Mouse (Mus musculus) forebrain, embryonic 14.5 days (tissue): ENCODE measurements around the gene Pde11a. TPM values are rescaled to one million over a fixed set of nuclear protein-coding genes. Genes with fewer than 3 reads are reported as not detected.
A peak's percentile ranks its signal among the peaks of the same experiment; 100 is the strongest.

Experiments used
- ATAC-seq: fragments of 200-750 bp; cut with Nextera tagmentation; 2 replicates; pipeline ENCODE4 v1.8.0; 2017; ENCODE audit warnings: mild to moderate bottlenecking, moderate library complexity
- DNase-seq: peaks from one replicate; pipeline ENCODE4 v3.0.0-alpha.2; 2015; ENCODE audit warnings: low spot score
- H3K27ac ChIP-seq: fragments of 300-500 bp; sonication (generic); 2 replicates; pipeline ENCODE4 v1.5.1; 2014; ENCODE audit warnings: low read depth, mild to moderate bottlenecking, control low read depth, low read length, moderate library complexity
- H3K27me3 ChIP-seq: fragments of 300-500 bp; sonication (generic); replicated peaks from 2 replicates; pipeline ENCODE4 v1.6.1; 2014; ENCODE audit warnings: low read length, control low read depth, mixed read lengths; ENCODE audit not compliant: control insufficient read depth, insufficient read depth
- H3K36me3 ChIP-seq: fragments of 300-500 bp; sonication (generic); 2 replicates; pipeline ENCODE4 v1.6.1; 2014; ENCODE audit warnings: low read length, control low read depth; ENCODE audit not compliant: control insufficient read depth, insufficient read depth
- H3K4me1 ChIP-seq: fragments of 300-500 bp; sonication (generic); 2 replicates; pipeline ENCODE4 v1.6.1; 2014; ENCODE audit warnings: antibody characterized with exemption, low read length, control low read depth; ENCODE audit not compliant: control insufficient read depth, insufficient read depth
- H3K4me2 ChIP-seq: fragments of 300-500 bp; sonication (generic); 2 replicates; pipeline ENCODE4 v1.6.1; 2014; ENCODE audit warnings: mild to moderate bottlenecking, control low read depth, low read length
- H3K4me3 ChIP-seq: fragments of 300-500 bp; sonication (generic); 2 replicates; pipeline ENCODE4 v1.5.1; 2014; ENCODE audit warnings: low read depth, low read length, control low read depth
- H3K9ac ChIP-seq: fragments of 300-500 bp; sonication (generic); 2 replicates; pipeline ENCODE4 v1.6.1; 2014; ENCODE audit warnings: mild to moderate bottlenecking, low read length, control low read depth, moderate library complexity
- H3K9me3 ChIP-seq: fragments of 300-500 bp; sonication (generic); replicated peaks from 2 replicates; pipeline ENCODE4 v1.6.1; 2016; ENCODE audit warnings: low read length, control low read depth, mixed read lengths; ENCODE audit not compliant: control insufficient read depth
- WGBS: fragments of 180-500 bp; shearing (Covaris S2); extraction: QIAGEN DNeasy Blood & Tissue Kit; methylation state at CpG from one replicate; pipeline ENCODE4 v1.1.7; 2014; 5-methylcytosine and 5-hydroxymethylcytosine counted together
- polyA plus RNA-seq: library from polyadenylated mRNA; unstranded; fragments of >200 nt; fragmentation: Nextera tagmentation; extraction: Ambion mirVana; gene quantifications from 2 replicates; pipeline ENCODE4 v1.2.1, GENCODE M21; 2014

The Pde11a gene
- polyA plus RNA-seq, 1 experiment from 2014 or later, result 0.14 TPM

DNA sequence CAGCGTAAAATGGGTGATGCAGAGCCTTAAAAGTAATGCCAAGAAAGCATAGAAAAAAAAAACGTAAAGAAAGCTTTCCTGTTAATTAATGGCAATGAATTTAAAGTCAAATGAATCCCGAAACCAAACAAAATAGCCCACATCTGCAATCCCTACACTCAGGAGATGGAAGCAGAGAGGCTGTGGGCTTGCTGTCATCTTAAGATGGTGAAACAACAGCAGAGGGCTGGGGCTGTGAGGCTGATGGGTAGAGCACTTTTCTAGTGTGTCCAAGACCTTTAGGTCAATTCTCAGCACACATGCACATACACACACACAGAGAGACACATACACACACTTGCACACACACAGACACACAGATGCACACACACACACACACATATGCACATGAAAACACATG lies 12.4 kb downstream of the Pde11a start:
- no peaks in the 10 kb centered on the region for H3K27me3 ChIP-seq
- WGBS, result 90% methylated on average over 3 of the region's 3 CpGs
- no peaks in the 10 kb centered on the region for H3K36me3 ChIP-seq
- H3K9me3 ChIP-seq, result no peaks in the 10 kb centered on the region
- H3K27ac ChIP-seq, result no peak overlapping the region
- no peaks in the 10 kb centered on the region for H3K4me1 ChIP-seq
- H3K4me3 ChIP-seq, result no peak overlapping the region
- no peak overlapping the region for H3K4me2 ChIP-seq
- ATAC-seq (no peak), DNase-seq (no peak)
- no peak overlapping the region for H3K9ac ChIP-seq

DNA sequence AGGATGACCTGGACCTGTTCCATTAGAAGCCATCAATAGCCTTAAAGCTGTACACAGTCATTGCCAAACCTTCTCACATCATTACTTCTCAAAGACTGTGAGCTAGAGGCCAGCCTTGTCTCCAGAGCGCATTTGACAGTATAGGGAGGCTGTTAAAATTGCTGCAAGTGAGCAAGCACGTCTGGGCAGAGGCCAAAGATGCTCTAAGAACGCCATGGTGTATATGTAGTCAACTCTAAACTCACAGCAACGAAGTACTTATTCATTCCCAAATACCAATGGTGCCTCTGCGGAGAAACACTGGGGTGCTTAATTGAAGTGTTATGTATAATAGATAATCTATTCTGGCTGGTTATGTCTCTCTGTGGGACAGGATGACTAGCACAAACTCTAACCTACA lies 14.1 kb downstream of the Pde11a start:
- Histone ChIP-seq H3K4me2 (no peak overlapping the region), H3K9me3 (no peaks in the 10 kb centered on the region), H3K27ac (no peak overlapping the region), H3K4me3 (no peak overlapping the region), H3K4me1 (no peaks in the 10 kb centered on the region), H3K9ac (no peak overlapping the region), H3K27me3 (no peaks in the 10 kb centered on the region), H3K36me3 (no peaks in the 10 kb centered on the region)
- ATAC-seq, result no peak
- no peak for DNase-seq
- WGBS, result 80% methylated on average over 5 of the region's 5 CpGs

DNA sequence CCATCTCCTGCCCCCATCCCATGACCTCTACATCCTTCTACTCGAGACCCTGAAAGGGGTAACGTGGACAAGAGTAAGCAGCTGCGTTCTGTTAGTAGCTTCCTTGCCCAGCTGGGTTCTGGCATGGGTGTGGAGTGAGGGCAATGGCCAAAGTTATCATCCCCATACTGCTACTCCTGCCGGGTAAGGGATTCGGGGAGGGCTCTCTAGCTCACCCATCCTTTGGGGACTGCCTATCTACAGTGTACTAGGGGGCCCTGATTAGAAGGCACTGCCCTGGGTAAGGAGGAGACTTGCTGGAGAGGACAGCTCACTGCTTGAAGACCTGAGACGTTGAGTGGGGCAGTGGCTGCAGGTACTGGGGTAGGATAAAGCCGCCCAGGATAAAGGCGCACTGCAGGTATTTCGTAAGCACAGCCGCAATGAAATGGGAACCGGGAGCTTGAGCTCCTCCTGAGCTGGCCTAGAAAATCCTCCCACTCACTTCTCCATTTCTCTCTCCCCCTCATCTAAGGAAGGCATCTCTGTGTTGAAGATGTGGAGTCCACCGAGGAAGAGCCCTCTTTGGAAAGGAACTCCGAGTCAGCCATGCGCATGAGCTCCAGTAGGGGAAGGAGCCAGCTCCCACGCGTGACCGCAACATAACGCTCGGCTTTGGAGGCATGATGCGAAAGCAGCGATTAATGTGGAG lies 15.2 kb downstream of the Pde11a start:
- H3K27me3 ChIP-seq, result no peaks in the 10 kb centered on the region
- H3K36me3 ChIP-seq, result no peaks in the 10 kb centered on the region
- H3K9me3 ChIP-seq, result no peaks in the 10 kb centered on the region
- no peak overlapping the region for H3K9ac ChIP-seq
- WGBS, result 85% methylated on average over 21 of the region's 21 CpGs
- no peak overlapping the region for H3K4me2 ChIP-seq
- ATAC-seq, result no peak
- H3K27ac ChIP-seq, result no peak overlapping the region
- H3K4me3 ChIP-seq, result no peak overlapping the region
- no peak for DNase-seq
- no peaks in the 10 kb centered on the region for H3K4me1 ChIP-seq

DNA sequence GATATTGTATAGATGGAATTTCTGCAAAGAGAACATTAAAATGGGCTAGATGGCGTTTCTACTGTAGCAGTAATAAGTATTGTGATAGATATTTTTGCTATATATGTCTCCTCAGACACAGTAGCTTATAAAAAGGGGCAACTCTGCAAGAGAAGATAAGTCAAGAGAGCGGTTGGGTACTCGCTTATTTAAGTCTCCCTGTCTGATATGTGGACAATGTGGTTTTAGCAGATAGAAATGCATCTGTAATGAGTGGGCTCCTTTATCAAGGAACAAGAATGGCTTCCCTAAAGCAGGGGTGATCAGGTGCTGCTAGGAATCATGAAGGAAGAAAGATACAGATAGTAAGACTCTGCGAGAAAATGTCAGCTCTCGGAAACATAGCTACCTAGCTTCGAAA lies 18.2 kb downstream of the Pde11a start:
- 77% methylated on average over 6 of the region's 6 CpGs for WGBS
- ATAC-seq (no peak), DNase-seq (no peak)
- Histone ChIP-seq H3K27me3 (no peaks in the 10 kb centered on the region), H3K4me1 (no peaks in the 10 kb centered on the region), H3K9me3 (no peaks in the 10 kb centered on the region), H3K4me2 (no peak overlapping the region), H3K4me3 (no peak overlapping the region), H3K9ac (no peak overlapping the region), H3K27ac (no peak overlapping the region), H3K36me3 (no peaks in the 10 kb centered on the region)

DNA sequence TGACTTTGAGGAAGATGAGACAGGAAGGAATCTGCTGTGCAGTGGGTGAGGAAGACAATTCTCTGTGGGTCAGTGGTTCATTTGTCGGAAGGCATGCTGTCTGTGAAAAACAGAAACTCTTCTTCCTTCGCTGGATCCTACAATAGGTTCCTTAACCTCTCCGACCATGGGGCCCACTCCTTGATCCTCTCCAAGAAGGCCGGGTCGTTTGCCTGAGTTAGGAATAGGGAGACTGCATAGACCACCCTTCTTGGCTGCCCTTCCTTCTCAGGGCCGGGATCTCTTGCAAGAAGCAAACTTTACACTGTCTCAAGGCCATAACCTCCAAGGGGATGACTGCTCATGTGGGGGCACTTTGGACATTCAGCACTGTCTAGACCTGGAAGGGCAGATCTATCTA lies 19.3 kb downstream of the Pde11a start:
- WGBS, result 88% methylated on average over 6 of the region's 6 CpGs
- no peak overlapping the region for H3K27ac ChIP-seq
- no peak overlapping the region for H3K4me2 ChIP-seq
- H3K4me1 ChIP-seq, result no peaks in the 10 kb centered on the region
- ATAC-seq (no peak), DNase-seq (no peak)
- no peak overlapping the region for H3K9ac ChIP-seq
- no peaks in the 10 kb centered on the region for H3K36me3 ChIP-seq
- no peak overlapping the region for H3K4me3 ChIP-seq
- H3K9me3 ChIP-seq, result no peaks in the 10 kb centered on the region
- H3K27me3 ChIP-seq, result no peaks in the 10 kb centered on the region

DNA sequence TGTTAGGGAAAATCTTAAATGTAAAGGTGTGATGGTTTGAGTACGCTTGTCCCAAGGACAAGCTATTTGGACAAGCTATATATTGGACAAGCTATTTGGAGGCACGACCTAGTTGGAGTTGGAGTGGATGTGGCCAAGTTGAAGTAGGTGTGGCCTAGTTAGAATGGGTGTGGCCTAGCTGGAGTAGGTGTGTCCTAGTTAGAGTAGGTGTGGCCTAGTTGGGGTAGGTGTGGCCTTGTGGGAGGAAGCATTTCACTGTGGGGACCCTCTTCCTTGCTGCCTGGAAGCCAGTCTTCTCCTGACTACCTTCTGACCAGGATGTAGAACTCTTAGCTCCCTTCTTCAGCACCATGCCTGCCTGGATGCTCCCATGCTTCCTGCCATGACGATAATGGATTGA lies 50.9 kb downstream of the Pde11a start:
- Histone ChIP-seq H3K4me1 (0 out of 2 replicates have a peak, but pooled peaks cover 2% of the 10 kb centered on the region), H3K9ac (no peak overlapping the region), H3K4me2 (no peak overlapping the region), H3K27ac (no peak overlapping the region), H3K27me3 (no peaks in the 10 kb centered on the region), H3K36me3 (no peaks in the 10 kb centered on the region), H3K9me3 (no peaks in the 10 kb centered on the region), H3K4me3 (no peak overlapping the region)
- ATAC-seq (no peak), DNase-seq (no peak)
- 91% methylated on average over 3 of the region's 3 CpGs for WGBS

DNA sequence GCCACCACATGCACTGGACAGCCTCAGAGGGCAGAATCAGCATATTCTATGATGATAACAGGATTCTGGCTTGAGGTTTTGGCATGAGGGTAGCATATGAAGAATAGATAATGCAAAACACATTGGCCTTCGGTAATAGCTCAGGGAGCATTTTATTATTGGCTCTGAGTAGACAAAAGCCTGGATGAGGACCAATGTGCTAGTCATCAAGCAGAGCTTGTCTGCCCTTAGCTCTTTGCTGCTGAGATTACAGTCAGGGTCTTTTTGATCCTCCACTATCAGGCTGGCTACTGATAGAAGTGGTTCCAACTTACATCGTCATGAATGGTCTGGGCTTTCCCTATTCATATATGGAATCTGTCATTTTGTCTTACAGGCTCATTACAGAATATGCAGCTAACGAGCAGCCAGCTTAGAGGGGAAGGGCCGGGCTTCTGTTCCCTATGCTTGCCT lies 52.3 kb downstream of the Pde11a start:
- Histone ChIP-seq H3K27ac (peak overlapping the region; percentile 36; the same call in 1 of the 2 replicates), H3K9ac (no peak overlapping the region), H3K36me3 (no peaks in the 10 kb centered on the region), H3K4me3 (no peak overlapping the region), H3K4me2 (no peak overlapping the region), H3K4me1 (0 out of 2 replicates have a peak, but pooled peaks cover 2% of the 10 kb centered on the region), H3K9me3 (no peaks in the 10 kb centered on the region), H3K27me3 (no peaks in the 10 kb centered on the region)
- ATAC-seq (peak; percentile 22; the same call in 1 of the 2 replicates), DNase-seq (peak; percentile 70)
- WGBS, result 33% methylated on average over 4 of the region's 4 CpGs

DNA sequence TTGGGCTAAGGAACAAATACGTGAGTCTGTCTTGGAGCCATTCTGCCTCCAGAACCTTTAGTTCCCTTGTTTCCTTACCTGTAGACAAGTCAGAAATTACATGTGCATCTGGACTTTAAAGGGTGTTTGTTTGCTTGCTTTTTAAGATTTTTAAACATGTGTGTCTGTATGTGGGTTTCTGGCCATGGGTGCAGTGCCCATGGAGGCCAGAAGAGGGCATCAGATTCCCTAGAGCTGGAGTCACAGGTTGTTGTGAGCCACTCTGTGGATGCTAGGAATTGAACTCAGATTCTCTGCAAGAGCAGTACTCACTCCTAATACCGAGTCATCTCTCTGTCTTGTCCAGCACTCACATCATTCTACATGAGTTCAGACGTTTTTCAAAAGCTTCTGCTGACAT lies 53.4 kb downstream of the Pde11a start:
- Histone ChIP-seq H3K4me3 (no peak overlapping the region), H3K27me3 (no peaks in the 10 kb centered on the region), H3K36me3 (no peaks in the 10 kb centered on the region), H3K4me1 (0 out of 2 replicates have a peak, but pooled peaks cover 2% of the 10 kb centered on the region), H3K27ac (no peak overlapping the region), H3K9me3 (no peaks in the 10 kb centered on the region), H3K4me2 (no peak overlapping the region), H3K9ac (no peak overlapping the region)
- DNase-seq (no peak), ATAC-seq (no peak)
- 87% methylated on average over 3 of the region's 3 CpGs for WGBS

DNA sequence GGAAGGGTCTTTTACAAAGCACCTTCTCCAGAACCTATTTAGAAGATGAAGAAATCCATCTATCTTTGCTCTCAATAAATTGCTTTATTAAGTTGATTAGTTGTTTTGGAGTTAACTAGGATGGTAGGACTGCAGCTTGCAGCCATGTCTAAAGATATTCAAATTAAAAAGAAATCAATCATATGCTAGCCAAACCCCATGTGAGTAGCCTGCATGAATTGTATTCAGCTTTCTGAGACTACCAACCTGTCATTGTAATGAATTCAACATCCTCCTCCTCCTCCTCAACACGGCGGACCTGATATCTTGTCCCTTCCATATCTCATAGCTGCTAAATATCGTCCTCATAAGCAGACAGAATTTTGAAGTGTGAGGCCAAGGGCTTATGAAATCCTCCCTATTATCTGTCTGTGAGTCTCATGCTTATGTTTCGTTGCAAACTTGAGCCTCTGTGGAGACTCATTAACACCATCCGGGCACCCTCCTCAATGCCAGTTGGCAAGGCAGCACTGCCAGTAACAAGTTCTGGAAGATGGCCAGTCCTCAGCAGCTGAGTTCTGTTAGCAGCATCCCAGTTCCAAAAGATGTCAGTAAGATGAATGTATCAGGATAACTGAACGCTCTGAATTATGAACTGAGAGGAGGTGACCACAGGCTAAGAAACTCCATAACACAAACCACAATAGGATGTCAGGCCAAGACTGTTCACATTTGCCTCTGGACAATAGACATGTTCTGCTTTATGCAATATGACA lies 55.0 kb downstream of the Pde11a start:
- ATAC-seq, result peak; percentile 93

More for the DNA sequence above, 55.0 kb downstream of the Pde11a start:
- no peak overlapping the region for H3K9ac ChIP-seq
- no peak overlapping the region for H3K4me3 ChIP-seq
- H3K4me2 ChIP-seq, result no peak overlapping the region
- no peaks in the 10 kb centered on the region for H3K27me3 ChIP-seq
- 47% methylated on average over 6 of the region's 6 CpGs for WGBS
- 0 out of 2 replicates have a peak, but pooled peaks cover 2% of the 10 kb centered on the region for H3K4me1 ChIP-seq
- DNase-seq, result peak; percentile 91
- peak overlapping the region; percentile 65; the same call in 1 of the 2 replicates for H3K27ac ChIP-seq
- no peaks in the 10 kb centered on the region for H3K36me3 ChIP-seq
- no peaks in the 10 kb centered on the region for H3K9me3 ChIP-seq
